Mouse (Mus musculus): ENCODE measurements around the gene Zfp341. TPM values are rescaled to one million over a fixed set of nuclear protein-coding genes. Genes with fewer than 3 reads are reported as not detected.

Zfp341 gene
- polyA plus RNA-seq, 1 experiment from 2014 or later: 1.8 TPM

GRCm38 (mm10) chr2:154635826-154636225, 22.7 kb downstream of the Zfp341 start:
- no peak overlapping the region for H3K27ac ChIP-seq
- 100% methylated on average over 2 of the region's 2 CpGs for WGBS (ENCODE audit: missing documents)
- H3K79me2 ChIP-seq (ENCODE audit: inconsistent target): no peaks in the 10 kb centered on the region
- peaks cover 10% of the 10 kb centered on the region for H3K36me3 ChIP-seq (ENCODE audit: inconsistent target)
- H3K4me3 ChIP-seq (ENCODE audit: inconsistent target): no peak overlapping the region

- no peak overlapping the region for H3K27ac ChIP-seq
- peaks cover 10% of the 10 kb centered on the region for H3K36me3 ChIP-seq (ENCODE audit: inconsistent target)
- H3K4me3 ChIP-seq (ENCODE audit: inconsistent target): no peak overlapping the region
- WGBS (ENCODE audit: missing documents): 95% methylated on average over 2 of the region's 3 CpGs
- no peaks in the 10 kb centered on the region for H3K79me2 ChIP-seq (ENCODE audit: inconsistent target)
These were observed 25.4 kb downstream of the Zfp341 start for GRCm38 (mm10) chr2:154638521-154638920.

DNA sequence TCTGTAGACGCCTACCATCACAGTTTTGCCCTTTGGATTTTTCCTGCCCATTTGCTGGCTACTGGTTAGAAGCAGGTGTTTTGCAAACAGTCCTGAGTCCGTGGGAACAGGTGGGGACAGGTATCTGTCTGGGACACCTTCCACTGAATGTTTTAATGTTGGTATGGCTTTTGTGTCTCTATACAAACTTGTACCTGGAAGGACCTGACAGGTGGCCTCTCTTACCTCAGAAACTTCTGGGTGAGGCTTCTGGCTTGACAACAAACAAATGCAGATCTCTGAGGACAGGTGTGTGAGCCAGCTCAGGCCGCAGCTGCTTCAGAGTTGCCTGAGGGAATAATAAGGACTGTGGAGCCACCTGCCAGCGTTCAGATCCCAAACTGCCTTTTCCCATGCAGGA, 26.0 kb downstream of the Zfp341 start:
- H3K4me3 ChIP-seq (ENCODE audit: inconsistent target): no peak overlapping the region
- no peak overlapping the region for H3K27ac ChIP-seq
- H3K36me3 ChIP-seq (ENCODE audit: inconsistent target): peaks cover 10% of the 10 kb centered on the region
- no peaks in the 10 kb centered on the region for H3K79me2 ChIP-seq (ENCODE audit: inconsistent target)
- WGBS (ENCODE audit: missing documents): 99% methylated on average over 4 of the region's 4 CpGs

DNA sequence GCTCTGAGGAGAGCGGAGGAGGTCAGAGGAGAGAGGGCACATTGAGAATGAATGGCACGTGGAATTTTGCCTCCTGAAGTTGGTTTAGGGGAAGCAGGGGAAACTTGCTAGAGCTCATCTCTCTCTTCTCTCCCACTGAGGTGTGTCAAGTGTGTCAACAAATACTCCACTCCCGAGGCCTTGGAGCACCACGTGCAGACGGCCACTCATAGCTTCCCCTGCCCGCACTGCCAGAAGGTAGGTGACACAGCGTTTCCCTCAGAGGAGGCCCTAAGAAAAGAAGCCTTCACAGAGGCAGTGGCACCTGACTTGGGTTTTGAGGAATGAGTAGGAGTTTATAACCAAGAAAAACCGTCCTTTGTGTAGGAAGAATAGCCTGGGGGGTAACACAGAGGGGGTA, 28.1 kb downstream of the Zfp341 start:
- H3K36me3 ChIP-seq (ENCODE audit: inconsistent target): peaks cover 10% of the 10 kb centered on the region
- H3K27ac ChIP-seq: no peak overlapping the region

GRCm38 (mm10) chr2:154642005-154642459, 28.9 kb downstream of the Zfp341 start:
- Histone ChIP-seq H3K4me3 (ENCODE audit: inconsistent target) (no peak overlapping the region), H3K79me2 (ENCODE audit: inconsistent target) (no peaks in the 10 kb centered on the region), H3K27ac (no peak overlapping the region), H3K36me3 (ENCODE audit: inconsistent target) (peaks cover 10% of the 10 kb centered on the region)
- 97% methylated on average over 9 of the region's 9 CpGs for WGBS (ENCODE audit: missing documents)

More for the DNA sequence above, 28.1 kb downstream of the Zfp341 start:
- H3K79me2 ChIP-seq (ENCODE audit: inconsistent target): no peaks in the 10 kb centered on the region
- H3K4me3 ChIP-seq (ENCODE audit: inconsistent target): no peak overlapping the region
- 93% methylated on average over 8 of the region's 8 CpGs for WGBS (ENCODE audit: missing documents)

GRCm38 (mm10) chr2:154642712-154643385, 29.8 kb downstream of the Zfp341 start:
- H3K79me2 ChIP-seq (ENCODE audit: inconsistent target): no peaks in the 10 kb centered on the region
- 94% methylated on average over 6 of the region's 6 CpGs for WGBS (ENCODE audit: missing documents)
- H3K4me3 ChIP-seq (ENCODE audit: inconsistent target): no peak overlapping the region
- H3K27ac ChIP-seq: no peak overlapping the region
- peaks cover 8% of the 10 kb centered on the region for H3K36me3 ChIP-seq (ENCODE audit: inconsistent target)

DNA sequence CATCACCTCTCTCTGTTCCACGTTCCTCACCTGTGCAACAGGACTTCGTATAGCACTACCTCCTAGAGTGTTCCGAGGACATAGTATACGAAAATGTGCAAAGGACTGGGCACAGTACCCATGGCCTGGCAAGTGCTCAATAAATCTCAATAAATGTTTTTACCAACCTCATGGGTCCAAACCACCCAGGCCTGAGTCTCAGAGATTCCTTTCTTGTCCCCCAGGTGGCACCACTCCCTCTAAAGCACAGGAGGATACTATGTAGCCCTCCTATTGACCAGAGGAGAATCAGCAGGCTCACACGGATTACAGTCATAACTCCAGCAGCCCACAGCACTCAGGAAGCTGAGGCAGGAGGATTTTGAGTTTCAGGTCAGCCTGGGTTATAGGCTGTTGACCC, 33.5 kb downstream of the Zfp341 start:
- H3K79me2 ChIP-seq (ENCODE audit: inconsistent target): no peaks in the 10 kb centered on the region
- H3K4me3 ChIP-seq (ENCODE audit: inconsistent target): no peak overlapping the region
- no peaks in the 10 kb centered on the region for H3K36me3 ChIP-seq (ENCODE audit: inconsistent target)
- 81% methylated on average over 5 of the region's 5 CpGs for WGBS (ENCODE audit: missing documents)
- H3K27ac ChIP-seq: no peak overlapping the region

GRCm38 (mm10) chr2:154648086-154648485, 35.0 kb downstream of the Zfp341 start:
- H3K79me2 ChIP-seq (ENCODE audit: inconsistent target): no peaks in the 10 kb centered on the region
- no peak overlapping the region for H3K27ac ChIP-seq
- H3K4me3 ChIP-seq (ENCODE audit: inconsistent target): no peak overlapping the region
- WGBS (ENCODE audit: missing documents): 36% methylated on average over 3 of the region's 3 CpGs
- no peaks in the 10 kb centered on the region for H3K36me3 ChIP-seq (ENCODE audit: inconsistent target)

DNA sequence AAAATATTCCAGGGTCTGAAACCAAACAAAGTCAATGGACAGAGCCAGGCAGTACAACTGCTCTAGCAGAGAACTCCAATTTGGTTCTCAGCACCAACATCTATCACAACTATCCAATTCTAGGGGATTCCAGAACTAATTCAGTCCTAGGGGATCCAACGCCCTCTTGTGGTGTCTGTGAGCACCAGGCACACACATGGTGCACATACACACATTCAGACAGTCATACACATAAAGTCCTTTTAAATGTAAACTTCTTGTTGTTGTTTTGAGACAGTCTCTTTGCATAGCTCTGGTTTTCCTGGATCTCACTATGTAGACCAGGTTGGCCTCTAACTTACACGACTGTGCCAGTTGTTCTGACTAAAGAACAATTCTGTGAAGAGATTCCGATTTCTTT, 37.3 kb downstream of the Zfp341 start:
- Histone ChIP-seq H3K36me3 (ENCODE audit: inconsistent target) (no peaks in the 10 kb centered on the region), H3K4me3 (ENCODE audit: inconsistent target) (no peak overlapping the region), H3K27ac (no peak overlapping the region), H3K79me2 (ENCODE audit: inconsistent target) (no peaks in the 10 kb centered on the region)
- 89% methylated on average over 3 of the region's 3 CpGs for WGBS (ENCODE audit: missing documents)

DNA sequence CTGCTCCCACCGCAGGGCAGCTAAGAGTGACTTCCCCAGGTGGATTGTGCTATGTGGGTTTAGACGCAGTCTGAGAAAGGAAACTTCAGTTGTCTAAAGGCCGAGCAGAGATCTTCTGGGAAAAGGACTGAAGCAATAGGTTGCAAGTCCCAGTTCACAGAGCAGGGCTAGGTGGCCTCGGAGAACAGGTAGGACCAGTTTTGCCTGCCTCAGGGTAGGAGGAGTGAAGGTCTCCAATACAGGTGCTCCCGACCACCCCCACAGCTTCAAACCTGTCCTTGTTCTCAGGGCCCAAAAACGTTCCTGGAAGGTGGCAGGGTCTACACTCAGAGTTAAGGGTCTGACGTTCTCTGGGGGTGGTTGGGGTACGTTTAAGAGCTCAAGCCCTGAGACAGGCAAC, 38.3 kb downstream of the Zfp341 start, which contains the start of gene Chmp4b:
TSS of gene Chmp4b (plus strand) at position 343 of the 400 bp plus-strand sequence.
- Histone ChIP-seq H3K79me2 (ENCODE audit: inconsistent target) (no peaks in the 10 kb centered on the region), H3K4me3 (ENCODE audit: inconsistent target) (no peak within 1 kb of the TSS), H3K36me3 (ENCODE audit: inconsistent target) (no peaks in the 10 kb centered on the region), H3K27ac (no peak within 1 kb of the TSS)
- 89% methylated on average over 8 of the region's 8 CpGs for WGBS (ENCODE audit: missing documents)

DNA sequence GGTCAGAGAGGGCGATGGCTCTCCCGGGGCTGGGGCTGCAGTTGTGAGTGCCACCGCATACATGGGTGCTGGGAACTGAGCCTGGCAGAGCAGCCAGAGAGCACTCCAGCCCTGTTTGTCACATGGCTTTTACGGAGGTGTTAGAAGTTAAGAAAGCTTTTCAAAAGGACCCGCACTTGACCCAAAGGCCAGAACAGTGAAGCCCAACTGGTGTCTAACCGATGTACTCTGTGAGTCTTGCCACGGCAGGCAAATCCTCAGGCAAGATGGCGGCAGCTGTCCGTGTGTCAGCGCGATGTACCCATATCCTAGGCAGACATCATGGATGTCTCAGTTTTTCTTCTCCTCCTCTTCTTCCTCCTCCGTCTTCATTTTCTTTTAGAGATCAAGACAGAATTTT, 41.9 kb downstream of the Zfp341 start:
- Histone ChIP-seq H3K36me3 (ENCODE audit: inconsistent target) (no peaks in the 10 kb centered on the region), H3K79me2 (ENCODE audit: inconsistent target) (peaks cover 29% of the 10 kb centered on the region), H3K27ac (no peak overlapping the region), H3K4me3 (ENCODE audit: inconsistent target) (no peak overlapping the region)
- WGBS (ENCODE audit: missing documents): 96% methylated on average over 12 of the region's 12 CpGs

GRCm38 (mm10) chr2:154655878-154656414, 42.8 kb downstream of the Zfp341 start:
- H3K27ac ChIP-seq: peak overlapping the region; percentile 38
- no peak overlapping the region for H3K4me3 ChIP-seq (ENCODE audit: inconsistent target)
- H3K36me3 ChIP-seq (ENCODE audit: inconsistent target): 0 out of 2 replicates have a peak, but pooled peaks cover 7% of the 10 kb centered on the region
- H3K79me2 ChIP-seq (ENCODE audit: inconsistent target): peaks cover 39% of the 10 kb centered on the region
- 7% methylated on average over 2 of the region's 2 CpGs for WGBS (ENCODE audit: missing documents)

DNA sequence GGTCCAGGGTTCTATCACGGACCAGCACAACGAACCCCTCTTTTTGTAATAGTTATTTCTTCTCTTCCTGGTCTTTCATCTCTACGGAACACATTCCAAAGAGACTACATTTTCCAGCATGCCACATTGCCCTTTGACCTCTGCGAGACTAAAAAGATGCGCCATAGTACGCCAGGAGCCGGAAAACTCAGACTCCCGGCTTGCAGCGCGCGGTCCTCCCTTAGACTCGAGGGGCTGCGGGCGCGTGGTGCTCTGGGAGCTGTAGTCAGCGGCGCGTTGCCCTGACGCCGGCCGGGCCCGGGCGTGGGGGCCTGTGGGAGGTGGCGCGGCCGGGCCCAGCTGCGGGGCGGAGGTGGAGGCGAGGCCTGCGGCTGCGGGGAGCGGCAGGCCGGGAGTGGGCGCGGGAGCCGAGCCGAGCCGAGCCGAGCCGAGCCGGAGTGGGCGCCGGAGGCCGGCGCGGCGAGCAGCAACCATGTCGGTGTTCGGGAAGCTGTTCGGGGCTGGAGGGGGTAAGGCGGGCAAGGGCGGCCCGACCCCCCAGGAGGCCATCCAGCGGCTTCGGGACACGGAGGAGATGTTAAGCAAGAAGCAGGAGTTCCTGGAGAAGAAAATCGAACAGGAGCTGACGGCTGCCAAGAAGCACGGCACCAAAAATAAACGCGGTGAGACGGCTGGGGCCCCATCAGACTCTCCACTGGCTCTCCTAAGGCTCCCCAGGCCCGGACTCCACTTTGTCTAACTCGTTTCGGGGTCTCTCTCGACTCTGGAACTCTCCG, 43.8 kb downstream of the Zfp341 start:
- Histone ChIP-seq H3K79me2 (ENCODE audit: inconsistent target) (peaks cover 49% of the 10 kb centered on the region), H3K36me3 (ENCODE audit: inconsistent target) (peaks cover 16% of the 10 kb centered on the region; the same call in 1 of the 2 replicates), H3K27ac (peak overlapping the region; percentile 95), H3K4me3 (ENCODE audit: inconsistent target) (peak overlapping the region; percentile 98)
- under 1% methylated on average over 56 of the region's 67 CpGs for WGBS (ENCODE audit: missing documents)

- 0% methylated on average over 12 of the region's 12 CpGs for WGBS (ENCODE audit: missing documents)
- peak overlapping the region; percentile 95 for H3K27ac ChIP-seq
- peaks cover 16% of the 10 kb centered on the region; the same call in 1 of the 2 replicates for H3K36me3 ChIP-seq (ENCODE audit: inconsistent target)
- peaks cover 56% of the 10 kb centered on the region for H3K79me2 ChIP-seq (ENCODE audit: inconsistent target)
- H3K4me3 ChIP-seq (ENCODE audit: inconsistent target): peak overlapping the region; percentile 98
These were observed 44.6 kb downstream of the Zfp341 start for GRCm38 (mm10) chr2:154657486-154658237.
